Mouse (Mus musculus) cerebellum, postnatal 10 days (tissue): ENCODE results near the gene Gm10295.

Experiments used
- DNase-seq, 2 experiments: peaks; one replicate each; pipeline ENCODE4 v3.0.0; 2021; ENCODE audit warnings: mixed read lengths in 2 of 2

The Gm10295 gene

DNA sequence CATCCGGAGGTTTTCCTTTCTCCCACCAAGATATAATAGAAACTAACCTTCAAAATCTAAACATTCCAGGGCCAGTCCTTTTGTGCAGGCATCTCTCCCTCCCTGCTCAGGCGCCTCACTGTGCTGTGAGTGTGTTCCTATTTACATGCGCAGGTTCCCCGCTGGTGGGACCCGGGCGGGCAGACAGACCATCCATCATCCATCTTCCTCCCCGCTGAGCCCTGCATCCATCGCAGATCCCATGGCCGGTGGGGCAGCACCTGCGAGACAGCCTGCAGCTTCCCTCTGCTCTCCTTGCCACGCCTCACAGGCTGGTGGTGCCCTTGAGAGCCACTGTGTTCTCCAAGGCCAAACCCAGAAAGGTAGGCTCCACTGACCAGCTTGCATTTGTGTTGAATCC is at the start of gene Gm10295:
Gm10295 (minus strand) TSS at position 122 of the 400 bp plus-strand sequence.
- peak; percentile 28 to 40 for DNase-seq

DNA sequence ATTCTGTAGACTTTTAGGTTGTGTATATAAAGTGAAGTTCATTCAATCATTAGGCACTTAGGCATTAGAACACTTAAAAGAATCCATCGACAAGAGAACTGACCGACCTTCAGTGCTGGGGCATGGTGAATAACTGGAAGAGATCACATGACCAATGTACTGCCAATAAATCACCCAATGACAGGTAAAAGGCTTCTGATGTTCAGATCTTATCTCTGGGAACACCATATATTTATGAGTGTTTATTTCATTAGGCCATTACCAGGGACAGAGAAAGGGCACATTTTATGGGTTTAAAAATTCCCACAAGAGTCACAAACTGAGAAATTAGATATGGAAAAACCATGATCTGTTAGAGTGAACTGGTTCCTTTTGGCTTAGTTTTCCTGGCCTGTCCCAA is 49.7 kb upstream of the Gm10295 start:
- DNase-seq, result no peak

DNA sequence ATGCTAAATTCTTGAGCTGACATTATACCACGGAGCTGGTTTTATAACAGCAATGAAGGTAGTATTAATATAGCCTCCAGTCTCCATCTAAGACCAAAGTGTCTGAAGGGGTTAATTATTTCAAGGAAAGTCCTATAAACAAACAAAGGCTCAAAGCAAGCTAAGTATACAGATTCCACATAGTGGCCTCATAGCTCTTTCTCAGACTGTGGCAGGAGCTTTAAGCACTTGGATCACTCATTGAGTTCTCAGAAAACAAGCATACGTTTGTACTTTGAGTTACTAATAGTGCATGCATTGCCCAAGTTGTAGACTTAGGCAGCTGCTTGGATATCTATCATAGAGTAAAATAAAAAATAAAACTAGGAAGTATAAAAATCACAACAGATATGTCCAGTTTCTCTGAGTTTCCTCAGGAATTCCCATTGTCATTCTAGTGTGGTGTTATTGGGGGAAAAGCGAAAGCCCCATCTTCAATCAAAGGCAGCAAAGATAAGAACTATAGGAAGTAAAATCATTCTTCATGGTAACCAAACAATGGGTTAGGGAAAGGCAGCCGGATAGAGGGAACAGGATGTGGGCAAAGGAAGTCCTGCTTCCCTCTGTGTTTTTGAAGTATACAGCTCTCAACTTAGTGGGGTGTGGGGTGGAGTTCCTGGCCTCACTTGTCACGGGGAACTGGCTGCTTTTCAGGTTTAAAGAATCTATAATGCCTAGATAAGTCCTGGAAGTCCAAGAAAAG is 48.8 kb upstream of the Gm10295 start:
- DNase-seq, result no peak

DNA sequence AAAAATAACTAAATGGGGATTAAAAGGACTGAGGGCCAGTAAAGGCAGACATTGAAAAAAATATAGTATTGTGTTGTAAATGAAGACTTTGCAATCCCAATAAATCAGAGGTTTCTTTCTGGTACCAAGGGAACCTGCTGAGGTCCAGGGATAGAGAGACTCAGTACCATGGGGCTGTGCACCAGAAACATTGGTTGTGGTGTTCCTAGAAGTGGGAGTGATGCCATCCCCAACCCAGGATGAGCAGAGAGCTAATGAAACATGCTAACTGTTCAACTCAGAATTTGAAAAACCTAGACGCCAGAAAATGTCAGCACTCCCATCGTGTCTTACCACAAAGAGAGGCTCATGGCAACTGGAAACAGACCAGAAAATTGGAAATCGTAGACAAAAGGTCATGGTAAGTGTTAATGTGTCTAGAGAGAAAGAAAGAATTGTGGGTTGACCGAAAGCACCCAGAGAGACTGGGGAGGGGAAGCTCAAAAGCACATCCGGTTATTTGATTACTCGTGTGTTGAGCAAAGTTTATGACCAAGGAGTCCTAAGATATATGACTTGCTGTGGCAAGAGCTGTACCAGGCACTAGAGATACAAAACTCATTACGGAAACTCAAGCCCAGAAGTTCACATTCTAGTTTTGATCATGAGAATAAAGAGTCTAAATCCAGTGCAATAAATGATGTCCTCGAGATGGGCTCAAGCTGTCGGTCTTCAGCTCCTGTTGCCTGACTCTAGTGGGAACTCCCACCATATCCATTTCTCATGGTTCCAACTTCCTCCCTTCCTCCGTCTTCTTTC is 47.9 kb upstream of the Gm10295 start:
- DNase-seq, result no peak

DNA sequence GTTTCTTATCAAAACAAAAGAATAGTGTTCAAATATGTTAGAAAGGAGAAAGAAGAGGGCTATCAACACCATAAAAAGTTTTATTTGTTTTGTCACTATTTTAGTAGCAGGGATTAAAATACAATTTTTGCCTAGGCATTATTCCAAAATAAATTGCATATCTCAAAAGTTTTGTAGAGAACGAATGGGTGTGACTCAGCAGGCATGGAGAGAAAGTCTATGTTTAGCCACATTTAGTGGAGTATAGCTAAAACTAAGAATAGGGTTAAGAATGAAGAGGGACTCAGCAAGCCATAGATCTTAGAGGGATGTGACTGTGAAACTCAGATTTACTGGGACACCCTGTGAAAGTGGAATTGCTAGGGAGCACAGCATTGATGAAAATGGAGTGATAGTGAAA is 47.1 kb upstream of the Gm10295 start:
- no peak for DNase-seq

DNA sequence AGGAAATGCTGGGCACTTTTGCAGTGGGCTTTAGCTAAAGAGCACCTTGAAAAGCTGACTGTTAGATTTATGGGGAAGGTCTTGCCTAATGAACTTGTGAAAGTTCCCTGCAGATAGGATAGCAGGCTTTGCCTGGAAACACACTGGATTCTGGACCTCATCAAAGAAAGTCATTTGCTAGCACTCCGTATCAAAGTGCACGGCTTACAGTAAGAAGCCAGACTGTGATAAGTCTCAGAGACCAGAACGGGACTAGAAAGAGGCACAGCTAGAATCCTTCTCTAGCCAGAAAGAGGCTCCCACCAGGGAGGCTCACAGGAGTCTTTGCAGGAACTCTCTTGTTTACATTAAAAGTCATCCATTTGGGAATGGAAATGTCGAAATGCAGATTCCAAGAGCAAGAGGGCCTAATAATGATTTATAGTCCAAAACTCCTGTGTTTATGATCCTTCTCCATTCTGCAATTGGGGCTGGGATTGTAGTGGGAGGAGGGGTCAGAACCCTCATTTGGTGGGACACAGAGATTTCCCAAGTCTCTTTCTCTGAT is 41.6 kb upstream of the Gm10295 start:
- DNase-seq, result no peak

DNA sequence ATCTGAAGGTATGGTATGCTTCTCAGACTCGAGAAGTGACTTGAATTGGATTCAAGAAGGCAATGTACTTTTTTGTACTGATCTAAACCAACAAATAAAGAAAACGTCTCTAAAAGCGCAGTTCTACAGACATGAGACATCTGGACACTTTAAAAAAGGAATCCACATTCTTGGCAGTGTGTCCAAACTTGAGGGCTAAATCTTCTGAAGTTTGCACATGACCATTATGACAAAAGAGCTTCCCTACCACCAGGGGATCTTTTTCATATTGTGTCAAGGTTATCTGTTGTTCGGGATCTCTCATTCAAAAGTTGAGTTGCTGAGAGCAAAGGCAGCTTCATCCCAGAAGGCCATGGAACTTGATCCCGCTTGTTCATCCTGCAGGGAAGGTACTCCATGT is 40.0 kb upstream of the Gm10295 start:
- no peak for DNase-seq

DNA sequence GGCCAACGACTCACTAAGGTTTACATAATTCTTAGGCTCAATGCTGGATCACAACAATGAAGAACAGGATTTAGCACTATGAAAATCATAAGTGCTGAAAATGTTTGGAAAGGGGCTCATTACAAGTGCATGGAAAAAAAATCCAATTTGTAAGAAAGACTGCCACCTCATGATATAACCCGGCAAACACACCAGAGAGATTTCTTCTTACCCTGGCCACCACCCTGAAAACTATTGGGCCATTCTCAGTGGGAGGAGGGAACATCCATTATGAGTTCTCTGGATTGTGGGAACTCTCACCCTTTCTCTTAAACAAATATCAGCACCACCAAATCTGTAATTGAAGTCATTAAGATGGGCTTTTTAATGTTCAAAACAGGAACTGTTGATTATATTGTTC is 39.0 kb upstream of the Gm10295 start:
- no peak for DNase-seq

DNA sequence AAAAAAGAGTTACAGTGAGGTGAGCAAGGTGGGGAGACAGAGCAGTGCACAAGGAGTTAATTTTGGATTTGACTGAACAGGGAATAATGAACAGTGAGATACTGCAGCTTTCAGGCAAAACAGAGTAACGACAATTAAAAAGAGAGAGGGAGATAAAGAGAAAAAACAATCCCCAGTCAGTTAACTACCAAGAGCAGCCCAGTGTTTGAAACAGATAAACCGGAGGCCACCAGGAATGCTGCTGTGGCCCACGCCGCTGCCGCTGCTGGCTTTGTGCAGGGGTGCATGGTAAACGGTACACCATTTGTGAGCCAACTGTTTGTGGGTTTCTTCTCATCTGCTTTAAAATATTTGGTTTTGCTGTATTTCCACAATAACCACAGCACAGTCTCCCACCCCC is 34.8 kb upstream of the Gm10295 start:
- DNase-seq, result no peak

DNA sequence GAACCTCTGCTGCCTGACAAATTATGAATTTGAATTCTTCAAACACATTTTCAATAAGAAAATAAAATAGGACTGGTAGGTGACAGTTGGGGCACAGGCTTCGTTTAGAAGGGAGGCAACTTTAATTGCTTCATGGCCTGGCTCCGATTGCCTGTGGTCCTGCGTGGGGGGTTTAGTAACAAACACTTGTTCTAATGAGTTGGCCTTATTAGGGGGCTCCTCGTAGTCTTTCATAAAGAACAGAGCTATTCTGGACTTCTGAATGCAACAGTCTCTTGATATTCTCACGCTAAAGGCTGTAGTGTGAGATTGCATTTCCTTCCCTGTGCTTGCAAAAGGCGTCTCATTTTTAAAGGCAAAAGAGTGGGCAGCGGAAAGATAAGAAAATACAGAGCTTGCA is 33.6 kb upstream of the Gm10295 start:
- no peak for DNase-seq

DNA sequence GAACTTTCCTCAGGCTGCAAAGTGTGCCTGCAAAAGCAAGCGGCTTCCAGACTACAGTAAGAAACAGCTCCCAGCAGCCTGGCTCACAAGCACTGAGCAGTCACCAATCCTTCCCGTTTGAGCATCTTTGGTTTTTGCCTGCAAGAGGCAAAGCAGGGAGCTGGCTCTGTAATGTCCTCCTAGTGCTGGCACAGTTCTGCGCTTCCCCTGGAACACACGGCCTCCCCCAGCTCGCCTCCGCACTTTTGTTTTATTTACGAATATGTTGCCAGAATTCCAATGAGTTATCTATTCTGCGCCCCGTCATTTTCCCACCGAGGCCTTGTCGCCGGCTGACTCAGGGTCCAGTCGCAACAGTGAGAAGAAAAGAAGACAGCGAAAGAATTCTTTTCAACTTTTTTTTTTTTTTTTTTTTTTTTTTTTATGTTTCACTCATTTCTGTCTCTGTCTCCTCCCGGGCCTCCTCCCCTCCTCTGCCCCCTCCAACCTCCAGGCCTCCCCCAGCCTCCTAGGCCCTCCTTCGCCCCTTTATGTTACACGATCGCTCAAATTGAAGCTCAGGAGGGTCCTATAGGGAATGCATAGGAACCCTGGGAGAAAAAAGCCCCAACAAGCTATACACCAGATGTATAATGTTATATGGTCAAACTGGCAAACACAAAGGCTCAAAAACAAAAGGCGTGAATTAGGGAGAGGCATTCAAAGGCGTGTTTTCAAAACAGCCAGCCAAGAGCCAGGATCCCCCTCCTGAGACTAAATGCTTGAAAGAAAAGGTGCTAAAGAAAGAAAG is 32.3 kb upstream of the Gm10295 start:
- DNase-seq, result peak; percentile 39 to 51

DNA sequence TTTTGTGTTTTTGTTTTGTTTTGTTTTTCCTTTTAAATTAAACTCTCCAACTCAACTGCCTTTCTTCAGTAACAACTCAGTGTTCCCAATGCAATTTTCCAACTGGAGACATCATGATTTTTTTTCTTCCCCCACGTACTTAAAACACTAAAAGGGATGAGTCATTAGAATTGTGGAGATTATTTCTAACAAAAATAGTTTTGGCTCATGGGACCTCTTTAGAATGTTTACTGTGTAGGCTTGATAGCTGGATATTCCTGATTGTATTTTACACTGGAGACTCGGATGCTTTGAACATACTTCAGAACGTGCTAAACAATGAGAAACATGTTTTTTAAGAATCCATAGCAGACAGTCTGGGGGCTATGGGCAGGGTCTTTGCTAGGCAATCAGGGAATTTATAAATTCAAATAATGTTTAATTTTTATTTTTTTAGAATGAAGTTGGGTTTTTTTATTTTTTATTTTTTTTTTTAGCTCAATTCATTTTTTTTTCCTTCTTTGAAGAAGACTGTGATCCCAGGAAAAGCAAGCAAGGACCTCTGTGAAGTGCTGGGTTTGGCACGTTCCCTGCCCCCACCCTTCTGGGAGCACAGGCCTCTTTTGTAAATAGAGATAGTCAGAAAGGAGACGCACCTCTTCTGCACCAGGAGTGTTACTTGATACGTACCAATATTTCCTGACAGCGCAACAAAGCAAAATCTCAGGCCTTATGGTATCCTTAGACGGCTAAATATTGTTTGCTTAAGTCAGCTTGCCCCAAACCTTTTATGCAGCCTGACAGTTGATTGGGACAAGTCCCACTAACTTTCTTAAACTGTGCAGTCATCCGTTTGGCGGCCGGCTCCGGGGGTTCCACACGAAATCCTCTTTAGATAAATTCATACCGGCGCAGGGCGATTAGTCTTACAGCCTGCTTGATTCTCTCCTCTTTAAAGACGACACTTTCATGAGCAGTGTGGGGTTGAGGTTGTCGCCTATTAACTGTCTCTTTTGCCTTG is 28.8 kb upstream of the Gm10295 start:
- no peak for DNase-seq

DNA sequence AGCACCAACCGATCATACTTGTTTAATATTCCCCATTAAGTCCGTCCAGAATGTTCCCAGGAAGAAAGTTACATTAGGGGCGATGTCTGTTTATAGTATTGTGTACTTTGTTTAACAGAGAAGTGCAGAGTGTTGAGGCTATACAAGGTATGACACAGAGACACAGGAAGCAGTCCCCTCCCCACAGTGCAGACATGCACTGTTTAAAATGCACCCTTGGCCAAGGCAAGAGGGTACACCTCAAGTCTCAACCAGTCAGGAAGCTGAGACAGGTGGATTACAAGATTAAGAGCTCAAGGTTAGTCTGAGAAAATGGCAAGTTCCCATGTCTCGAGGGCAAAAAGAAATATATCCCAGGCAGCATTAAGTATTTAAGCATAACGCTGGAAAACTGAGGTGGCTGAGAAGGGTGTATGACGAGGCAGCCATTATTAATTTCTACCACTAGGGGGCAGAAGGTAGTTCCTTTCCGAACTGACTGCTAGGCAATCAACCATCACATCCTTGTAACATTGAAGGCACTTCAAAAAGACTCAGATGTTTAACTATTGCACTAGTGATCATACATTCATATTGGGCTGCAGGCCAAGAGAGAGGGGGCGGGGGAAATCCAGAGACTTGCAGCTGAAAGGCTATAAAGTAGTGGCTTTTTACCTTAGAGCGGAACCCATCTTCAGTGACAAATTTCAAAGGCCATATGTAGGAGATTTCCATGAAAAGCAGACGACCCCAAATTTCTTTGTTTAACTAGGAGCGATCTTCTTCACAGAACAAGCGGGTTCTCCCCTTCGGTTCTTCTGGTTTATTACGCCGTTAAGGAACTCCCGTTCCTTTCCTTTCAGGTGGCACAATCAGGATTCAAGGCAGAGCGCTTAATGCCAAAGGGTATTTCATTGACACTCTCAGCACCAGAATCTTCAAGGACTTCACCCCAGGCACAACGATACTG is 27.8 kb upstream of the Gm10295 start:
- DNase-seq, result peak; percentile 75 to 88

DNA sequence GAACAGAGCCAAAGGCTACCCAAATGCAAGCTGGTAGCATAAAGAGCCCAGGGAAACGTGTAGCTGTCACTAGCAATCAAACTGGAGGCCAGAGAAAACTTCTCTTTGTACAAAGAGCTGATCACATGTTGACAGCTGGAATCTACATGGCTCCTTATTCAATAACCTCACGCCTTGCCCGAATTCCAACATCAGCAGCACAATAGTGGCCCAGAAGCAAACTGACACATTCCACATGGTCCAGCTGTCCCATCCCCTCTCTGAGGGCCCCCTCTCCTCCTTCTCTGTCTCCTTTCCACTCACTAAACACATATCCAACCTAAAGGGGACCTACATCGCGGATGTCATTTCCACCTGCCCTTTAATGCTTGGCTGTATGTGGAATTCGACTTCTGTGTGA is 26.7 kb upstream of the Gm10295 start:
- DNase-seq, result no peak

DNA sequence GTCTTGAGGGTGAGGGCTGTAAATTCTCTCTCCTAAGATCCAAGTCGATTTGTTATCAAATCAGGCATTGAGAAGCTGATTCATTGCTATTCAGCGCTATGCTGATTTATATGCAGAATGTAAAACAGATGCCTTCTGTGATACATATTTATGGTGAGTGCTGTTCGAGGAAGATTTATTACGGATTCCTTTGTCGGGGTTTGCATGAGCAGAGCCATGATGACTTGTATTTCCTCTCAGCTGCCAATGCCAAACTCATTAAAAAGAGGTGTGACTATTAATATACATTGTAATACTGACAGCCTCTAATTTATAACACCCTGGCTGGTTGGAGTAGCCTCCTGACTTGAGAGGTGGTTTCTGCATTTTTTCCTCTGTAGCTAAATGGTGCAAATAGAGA is 22.8 kb upstream of the Gm10295 start:
- no peak for DNase-seq

DNA sequence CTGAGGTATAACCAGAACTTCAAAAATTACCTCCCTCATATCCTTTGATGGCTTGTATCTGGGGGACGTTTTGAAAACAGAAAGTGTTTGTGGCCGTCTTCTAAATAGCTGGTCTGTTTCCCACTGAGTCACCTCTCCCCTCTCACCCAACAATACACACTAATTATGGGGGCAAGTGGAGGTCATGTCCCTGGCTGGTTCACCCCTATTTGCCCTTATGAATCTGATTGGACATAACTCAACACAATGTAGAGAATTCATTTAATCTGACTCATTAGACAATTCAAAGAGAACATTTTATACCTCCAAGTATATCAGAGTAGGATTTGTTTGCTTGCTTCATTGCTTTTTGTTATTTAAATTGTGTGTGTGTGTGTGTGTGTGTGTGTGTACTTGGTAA is 20.6 kb upstream of the Gm10295 start:
- DNase-seq, result no peak

DNA sequence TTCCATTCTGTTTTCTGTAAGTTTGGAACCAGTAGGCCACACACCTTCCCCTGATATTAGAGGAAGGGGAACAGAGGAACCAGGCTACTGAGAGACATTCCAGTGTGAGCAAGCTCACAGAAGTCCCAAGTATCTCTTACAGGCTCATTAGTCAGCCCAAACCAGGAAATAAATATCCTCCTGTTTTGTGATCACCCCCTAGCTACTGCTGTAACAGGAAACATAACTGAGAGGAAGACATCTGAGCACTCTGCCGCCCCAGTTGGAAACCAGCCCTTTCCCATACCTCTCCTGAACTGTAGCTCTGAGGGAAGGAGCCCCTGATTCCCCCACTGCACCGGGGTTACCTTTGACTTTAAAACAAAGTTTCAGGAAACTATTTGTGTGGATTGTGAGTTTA is 19.5 kb upstream of the Gm10295 start:
- DNase-seq, result no peak

DNA sequence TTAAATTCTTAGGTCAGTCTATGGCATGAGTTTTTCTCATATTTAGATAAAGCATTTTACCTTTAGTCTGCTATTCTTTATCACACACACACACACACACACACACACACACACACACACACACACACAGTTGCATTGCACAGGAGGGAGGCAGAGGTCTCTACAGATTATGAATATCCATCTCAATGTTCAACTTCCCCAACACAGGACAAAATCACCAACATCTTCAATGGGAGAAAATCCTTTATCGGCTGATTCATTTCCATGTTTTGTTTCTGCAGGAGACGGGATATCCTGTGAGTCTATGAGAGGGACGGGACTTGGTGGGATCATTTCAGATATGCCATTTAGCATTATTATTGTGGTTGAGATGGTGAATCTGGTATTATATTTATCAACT is 18.8 kb upstream of the Gm10295 start:
- DNase-seq, result no peak

DNA sequence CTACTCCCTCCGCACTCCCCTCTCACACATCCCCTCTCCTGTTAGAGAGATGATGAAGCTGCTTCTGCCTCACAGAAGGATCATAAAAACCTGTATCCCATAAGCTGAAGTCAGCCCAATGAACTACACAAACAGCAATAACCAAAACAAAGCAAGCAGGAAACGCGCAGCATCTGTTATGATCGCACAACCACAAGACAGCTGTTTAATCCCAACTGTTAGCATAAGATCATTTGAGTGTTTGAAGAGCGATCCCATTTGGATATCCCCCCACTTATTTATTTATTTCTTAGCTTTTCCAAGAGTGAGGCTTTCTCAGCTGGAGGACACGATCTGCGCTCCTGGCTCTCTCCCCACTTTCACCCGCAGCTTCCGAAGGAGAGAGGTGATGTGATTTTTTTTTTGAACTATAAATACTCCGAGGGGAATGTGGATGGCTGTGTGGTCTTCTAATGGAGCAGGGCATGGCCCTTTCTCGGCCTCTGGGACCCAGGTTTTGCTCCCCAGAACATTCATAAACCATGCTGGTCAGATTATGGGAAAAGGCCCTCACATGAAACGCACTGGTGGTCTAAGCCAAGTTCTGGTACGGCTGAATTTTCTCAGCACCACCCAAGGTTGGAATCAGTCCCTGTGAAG is 17.4 kb upstream of the Gm10295 start:
- no peak for DNase-seq

DNA sequence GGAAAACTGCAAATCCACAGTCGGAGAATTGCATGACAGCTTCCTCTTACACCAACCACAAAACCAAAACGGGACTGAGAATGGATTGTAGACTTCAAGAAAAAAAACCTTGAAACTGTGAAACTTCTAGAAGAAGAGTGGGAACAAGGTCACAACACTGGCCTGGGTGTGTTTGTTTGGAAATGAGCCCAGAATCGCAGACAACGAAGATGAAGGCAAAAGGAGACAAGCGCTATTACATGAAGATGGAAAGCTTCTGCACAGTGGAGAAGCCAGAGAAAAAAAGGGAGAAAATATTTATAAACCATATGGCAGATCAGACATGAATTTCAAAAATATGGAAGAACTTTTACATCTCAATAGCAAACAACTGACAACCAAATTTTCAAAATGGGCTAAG is 4.3 kb upstream of the Gm10295 start:
- DNase-seq, result no peak
